Mouse (Mus musculus) heart, adult 9 months (tissue): Measurements from ENCODE around the gene Ubtf.

Source experiments
- DNase-seq, 2 experiments: peaks; one replicate each; pipeline ENCODE4 v3.0.0; 2022; ENCODE audit warnings: low spot score in 2 of 2

The Ubtf gene

GRCm38 (mm10) chr11:102346926-102347325 is 27.4 kb upstream of the Ubtf start:
- no peak for DNase-seq

- no peak for DNase-seq
These were observed 24.9 kb upstream of the Ubtf start for GRCm38 (mm10) chr11:102344458-102344857.

- no peak for DNase-seq
These were observed 23.2 kb upstream of the Ubtf start for GRCm38 (mm10) chr11:102342742-102343141.

GRCm38 (mm10) chr11:102341101-102341500 is 21.6 kb upstream of the Ubtf start:
- DNase-seq = no peak

- DNase-seq = no peak
These were observed 20.1 kb upstream of the Ubtf start for GRCm38 (mm10) chr11:102339624-102340023.

- DNase-seq = no peak
These were observed 19.7 kb upstream of the Ubtf start for GRCm38 (mm10) chr11:102339195-102339594.

- peak; percentile 81 to 88 for DNase-seq
These were observed 19.0 kb upstream of the Ubtf start for GRCm38 (mm10) chr11:102338561-102338960.

GRCm38 (mm10) chr11:102337921-102338320 is 18.4 kb upstream of the Ubtf start:
- no peak for DNase-seq

GRCm38 (mm10) chr11:102336191-102336590 is 16.6 kb upstream of the Ubtf start:
- DNase-seq = peak in 1 of 2 experiments; percentile 26

- DNase-seq = peak in 1 of 2 experiments; percentile 53
These were observed 15.6 kb upstream of the Ubtf start for GRCm38 (mm10) chr11:102334973-102335700.

- DNase-seq = no peak
These were observed 14.5 kb upstream of the Ubtf start for GRCm38 (mm10) chr11:102334010-102334409.

GRCm38 (mm10) chr11:102333061-102333460 is 13.5 kb upstream of the Ubtf start:
- DNase-seq = no peak

GRCm38 (mm10) chr11:102331806-102332205 is 12.3 kb upstream of the Ubtf start:
- no peak for DNase-seq

- DNase-seq = no peak
These were observed 10.5 kb upstream of the Ubtf start for GRCm38 (mm10) chr11:102330039-102330438.

GRCm38 (mm10) chr11:102329518-102329917 is 10.0 kb upstream of the Ubtf start:
- DNase-seq = no peak

- no peak for DNase-seq
These were observed 8.3 kb upstream of the Ubtf start for GRCm38 (mm10) chr11:102327839-102328238.

GRCm38 (mm10) chr11:102327250-102327649 is 7.7 kb upstream of the Ubtf start:
- DNase-seq = no peak

GRCm38 (mm10) chr11:102323516-102323915 is 4.0 kb upstream of the Ubtf start:
- DNase-seq = no peak

- DNase-seq = no peak
These were observed 2.4 kb upstream of the Ubtf start for GRCm38 (mm10) chr11:102321931-102322330.

GRCm38 (mm10) chr11:102320686-102321005 is 1.1 kb upstream of the Ubtf start:
- peak; percentile 85 to 88 for DNase-seq

GRCm38 (mm10) chr11:102319941-102320685 is 571 bp upstream of the Ubtf start:
- DNase-seq = peak; percentile 89

GRCm38 (mm10) chr11:102318576-102319409 is 749 bp downstream of the Ubtf start:
- DNase-seq = peak in 1 of 2 experiments; percentile 58
